Mouse (Mus musculus): Measurements from ENCODE around the gene Sgcb. TPM values are rescaled to one million over a fixed set of nuclear protein-coding genes. Genes with fewer than 3 reads are reported as not detected.

The Sgcb gene
- total and polyA plus RNA-seq, 3 experiments = 3.6 to 8.4 TPM; not detected in 1

DNA sequence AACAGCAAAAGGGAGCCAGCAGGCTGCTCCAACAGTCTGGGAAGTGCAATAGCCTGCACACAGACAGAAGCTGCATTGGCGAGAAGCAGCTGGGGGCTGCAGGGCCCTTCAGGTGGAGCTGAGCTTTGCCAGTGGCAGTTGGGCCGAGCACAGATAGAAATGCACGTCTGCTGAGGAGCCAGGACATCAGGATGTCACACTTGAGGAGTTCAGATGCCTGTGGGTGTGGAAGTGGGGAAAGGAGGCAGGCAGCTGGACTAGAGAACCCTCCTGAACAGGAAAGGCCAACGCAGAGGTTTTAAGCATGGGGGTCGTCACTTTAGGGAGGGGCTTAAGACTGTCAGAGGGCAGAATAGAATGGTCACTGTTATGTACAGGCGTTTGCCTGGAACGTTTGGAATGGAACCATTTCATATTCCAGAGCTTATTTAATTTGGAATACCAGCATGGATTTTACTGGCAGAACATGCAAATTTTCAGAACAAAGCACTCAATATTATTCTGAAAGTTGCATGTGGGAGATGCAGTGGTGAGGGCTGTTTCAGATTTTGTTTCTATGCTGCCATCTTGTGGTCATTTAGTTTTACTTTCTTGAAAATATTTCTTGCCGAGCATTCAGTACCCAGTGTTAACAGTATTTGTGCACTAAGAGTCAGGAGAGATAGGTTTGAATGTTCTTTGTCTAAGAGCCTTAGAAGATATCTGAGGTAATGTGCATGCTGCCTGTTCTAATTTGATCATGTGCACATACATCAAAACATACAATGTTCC is 10.1 kb downstream of the Sgcb start:
- no peak overlapping the region for H3K27ac ChIP-seq (ENCODE audit: control insufficient read depth, low read depth, low read length)
- H3K4me3 ChIP-seq (ENCODE audit: control insufficient read depth in 1 of 2, insufficient read depth in 1 of 2, low read depth in 2 of 2, low read length in 2 of 2) = peak overlapping the region in 1 of 2 experiments; percentile 35; a peak in 2 of 4 replicates
- no peak overlapping the region for H3K9ac ChIP-seq (ENCODE audit: control insufficient read depth, low read depth, low read length, poor library complexity, severe bottlenecking)
- H3K36me3 ChIP-seq (ENCODE audit: control insufficient read depth in 1 of 2, insufficient read depth in 2 of 2, low read length in 2 of 2) = peaks cover 0 to 3% of the 10 kb centered on the region in 2 experiments; a peak in 1 of 4 replicates
- H3K9me3 ChIP-seq (replicated peaks; ENCODE audit: insufficient read depth, low read length) = no peaks in the 10 kb centered on the region
- peak; percentile 79 for DNase-seq (ENCODE audit: low read depth, low spot score)
- TF ChIP-seq USF2 (IDR thresholded peaks at IDR 0.05; ENCODE audit: borderline replicate concordance in 1 of 2, insufficient read depth in 1 of 2, low read depth in 1 of 2, low read length in 2 of 2) (no peak), CTCF (IDR thresholded peaks at IDR 0.05 in 2 of 3, conservative IDR thresholded peaks at IDR 0.05 in 1 of 3; ENCODE audit: control insufficient read depth in 1 of 3, insufficient read depth in 1 of 3, low read depth in 2 of 3, low read length in 3 of 3, poor library complexity in 1 of 3, severe bottlenecking in 1 of 3) (peak in 2 of 3 experiments; percentile 30 to 68; a peak in 3 of 6 replicates), MXI1 (IDR thresholded peaks at IDR 0.05; ENCODE audit: low read depth, low read length) (no peak), RAD21 (IDR thresholded peaks at IDR 0.05; ENCODE audit: low read depth, low read length) (peak; percentile 76), SMC3 (IDR thresholded peaks at IDR 0.05; ENCODE audit: low read depth, low read length) (peak; percentile 80), POLR2A (IDR thresholded peaks at IDR 0.05; ENCODE audit: control insufficient read depth in 1 of 2, insufficient read depth in 1 of 2, low read depth in 1 of 2, low read length in 2 of 2, poor library complexity in 1 of 2) (no peak), SIN3A (IDR thresholded peaks at IDR 0.05; ENCODE audit: low read length) (peak; percentile 24; the same call in 1 of the 2 replicates), ZC3H11A (IDR thresholded peaks at IDR 0.05; ENCODE audit: low read depth, low read length) (peak; percentile 66; the same call in 1 of the 2 replicates), MAFK (IDR thresholded peaks at IDR 0.05; ENCODE audit: borderline replicate concordance, low read depth, low read length) (no peak)
- no peaks in the 10 kb centered on the region for H3K79me2 ChIP-seq (ENCODE audit: control insufficient read depth, insufficient read depth, low read length, poor library complexity)
- H3K4me1 ChIP-seq (ENCODE audit: control insufficient read depth in 1 of 2, insufficient read depth in 2 of 2, low read length in 2 of 2) = no peaks in the 10 kb centered on the region; a peak in 1 of 4 replicates
- no peaks in the 10 kb centered on the region for H3K27me3 ChIP-seq (ENCODE audit: control insufficient read depth in 1 of 2, insufficient read depth in 2 of 2, low read length in 2 of 2)

DNA sequence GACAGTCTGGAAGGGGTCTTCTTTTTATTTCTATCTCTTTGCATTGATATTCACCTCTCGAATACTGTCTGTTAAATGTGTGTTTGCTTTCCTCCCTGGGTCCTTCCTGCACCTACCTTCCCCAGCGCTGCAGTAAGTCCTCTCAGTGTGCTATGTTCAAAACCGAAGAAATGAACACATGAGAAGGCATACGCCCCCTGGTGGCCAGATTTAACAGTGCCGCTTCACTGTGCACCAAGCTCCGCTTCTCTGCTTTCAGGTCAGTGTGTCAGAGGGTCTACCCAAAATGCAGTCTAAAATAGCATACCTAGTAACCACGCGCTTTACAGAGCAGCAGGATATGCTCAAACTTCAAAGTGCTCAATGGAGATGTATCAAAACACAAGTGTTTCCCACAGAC is 14.4 kb downstream of the Sgcb start:
- no peak overlapping the region for H3K9ac ChIP-seq (ENCODE audit: control insufficient read depth, low read depth, low read length, poor library complexity, severe bottlenecking)
- H3K27ac ChIP-seq (ENCODE audit: control insufficient read depth, low read depth, low read length) = no peak overlapping the region
- no peaks in the 10 kb centered on the region for H3K79me2 ChIP-seq (ENCODE audit: control insufficient read depth, insufficient read depth, low read length, poor library complexity)
- no peak for TF ChIP-seq TBP (IDR thresholded peaks at IDR 0.05; ENCODE audit: low read depth, low read length)
- TF ChIP-seq RAD21 (IDR thresholded peaks at IDR 0.05; ENCODE audit: low read depth, low read length) = peak; percentile 58
- TF ChIP-seq NELFE (IDR thresholded peaks at IDR 0.05; ENCODE audit: low read depth, low read length) = no peak
- TF ChIP-seq RCOR1 (IDR thresholded peaks at IDR 0.05; ENCODE audit: low read depth, low read length) = no peak
- TF ChIP-seq KAT2A (conservative IDR thresholded peaks at IDR 0.05; ENCODE audit: low read depth, low read length) = no peak
- TF ChIP-seq ZC3H11A (IDR thresholded peaks at IDR 0.05; ENCODE audit: low read depth, low read length) = peak; percentile 64
- TF ChIP-seq CTCF (IDR thresholded peaks at IDR 0.05 in 2 of 3, conservative IDR thresholded peaks at IDR 0.05 in 1 of 3; ENCODE audit: control insufficient read depth in 1 of 3, insufficient read depth in 1 of 3, low read depth in 2 of 3, low read length in 3 of 3, poor library complexity in 1 of 3, severe bottlenecking in 1 of 3) = peak; percentile 79 to 90 (median 81)
- no peak for TF ChIP-seq CHD1 (IDR thresholded peaks at IDR 0.05; ENCODE audit: low read depth, low read length)
- TF ChIP-seq POLR2A (IDR thresholded peaks at IDR 0.05; ENCODE audit: control insufficient read depth in 1 of 2, insufficient read depth in 1 of 2, low read depth in 1 of 2, low read length in 2 of 2, poor library complexity in 1 of 2) = no peak
- peak; percentile 89 for TF ChIP-seq SMC3 (IDR thresholded peaks at IDR 0.05; ENCODE audit: low read depth, low read length)
- TF ChIP-seq ELF1 (IDR thresholded peaks at IDR 0.05; ENCODE audit: low read depth, low read length) = no peak
- peaks cover 0 to 5% of the 10 kb centered on the region in 2 experiments; a peak in 2 of 4 replicates for H3K36me3 ChIP-seq (ENCODE audit: control insufficient read depth in 1 of 2, insufficient read depth in 2 of 2, low read length in 2 of 2)
- H3K4me1 ChIP-seq (ENCODE audit: control insufficient read depth in 1 of 2, insufficient read depth in 2 of 2, low read length in 2 of 2) = peaks cover 4 to 13% of the 10 kb centered on the region in 2 experiments; a peak in 3 of 4 replicates
- peak; percentile 79 for DNase-seq (ENCODE audit: low read depth, low spot score)
- no peak overlapping the region for H3K4me3 ChIP-seq (ENCODE audit: control insufficient read depth in 1 of 2, insufficient read depth in 1 of 2, low read depth in 2 of 2, low read length in 2 of 2)
- no peaks in the 10 kb centered on the region for H3K9me3 ChIP-seq (replicated peaks; ENCODE audit: insufficient read depth, low read length)
- no peaks in the 10 kb centered on the region for H3K27me3 ChIP-seq (ENCODE audit: control insufficient read depth in 1 of 2, insufficient read depth in 2 of 2, low read length in 2 of 2)
